Mouse (Mus musculus) stomach, embryonic 15.5 days (tissue): ENCODE measurements around the gene H2-Q7. TPM values are rescaled to one million over a fixed set of nuclear protein-coding genes. Genes with fewer than 3 reads are reported as not detected.
"Not testable (repeated sequence)": the region's sequence is repeated elsewhere in the genome, so short reads cannot be mapped to it uniquely, and the experiment has no call there.

Experiments
- ATAC-seq: fragments of 200-750 bp; cut with Nextera tagmentation; 2 replicates; pipeline ENCODE4 v1.8.0; 2017; ENCODE audit warnings: low read depth, moderate number of reproducible peaks, moderate TSS enrichment; ENCODE audit not compliant: insufficient read depth, low FRiP score
- H3K27ac ChIP-seq: fragments of 300-500 bp; sonication (generic); 2 replicates; pipeline ENCODE4 v1.5.1; 2015; ENCODE audit warnings: mild to moderate bottlenecking, inconsistent platforms
- H3K27me3 ChIP-seq: fragments of 300-500 bp; sonication (generic); replicated peaks from 2 replicates; pipeline ENCODE4 v1.6.1; 2015; ENCODE audit warnings: inconsistent platforms
- H3K36me3 ChIP-seq: fragments of 300-500 bp; sonication (generic); 2 replicates; pipeline ENCODE4 v1.6.1; 2015; ENCODE audit warnings: inconsistent platforms
- H3K4me1 ChIP-seq: fragments of 300-500 bp; sonication (generic); 2 replicates; pipeline ENCODE4 v1.6.1; 2015; ENCODE audit warnings: inconsistent platforms
- H3K4me2 ChIP-seq: fragments of 300-500 bp; sonication (generic); 2 replicates; pipeline ENCODE4 v1.6.1; 2015; ENCODE audit warnings: mild to moderate bottlenecking, inconsistent platforms
- H3K4me3 ChIP-seq: fragments of 300-500 bp; sonication (generic); replicated peaks from 2 replicates; pipeline ENCODE4 v1.5.1; 2015; ENCODE audit warnings: inconsistent platforms
- H3K9ac ChIP-seq: fragments of 300-500 bp; sonication (generic); 2 replicates; pipeline ENCODE4 v1.6.1; 2015; ENCODE audit warnings: inconsistent platforms
- H3K9me3 ChIP-seq: fragments of 300-500 bp; sonication (generic); 2 replicates; pipeline ENCODE4 v1.6.1; 2016; ENCODE audit warnings: inconsistent platforms
- WGBS: fragments of 180-500 bp; shearing (Covaris S2); methylation state at CpG from one replicate; pipeline ENCODE4 v1.1.7; 2015; 5-methylcytosine and 5-hydroxymethylcytosine counted together
- polyA plus RNA-seq: library from polyadenylated mRNA; unstranded; fragments of >200 nt; fragmentation: Nextera tagmentation; extraction: Ambion mirVana; gene quantifications from 2 replicates; pipeline ENCODE4 v1.2.1, GENCODE M21; 2015

The H2-Q7 gene
- polyA plus RNA-seq, 1 experiment from 2014 or later, result 5.6 TPM

DNA sequence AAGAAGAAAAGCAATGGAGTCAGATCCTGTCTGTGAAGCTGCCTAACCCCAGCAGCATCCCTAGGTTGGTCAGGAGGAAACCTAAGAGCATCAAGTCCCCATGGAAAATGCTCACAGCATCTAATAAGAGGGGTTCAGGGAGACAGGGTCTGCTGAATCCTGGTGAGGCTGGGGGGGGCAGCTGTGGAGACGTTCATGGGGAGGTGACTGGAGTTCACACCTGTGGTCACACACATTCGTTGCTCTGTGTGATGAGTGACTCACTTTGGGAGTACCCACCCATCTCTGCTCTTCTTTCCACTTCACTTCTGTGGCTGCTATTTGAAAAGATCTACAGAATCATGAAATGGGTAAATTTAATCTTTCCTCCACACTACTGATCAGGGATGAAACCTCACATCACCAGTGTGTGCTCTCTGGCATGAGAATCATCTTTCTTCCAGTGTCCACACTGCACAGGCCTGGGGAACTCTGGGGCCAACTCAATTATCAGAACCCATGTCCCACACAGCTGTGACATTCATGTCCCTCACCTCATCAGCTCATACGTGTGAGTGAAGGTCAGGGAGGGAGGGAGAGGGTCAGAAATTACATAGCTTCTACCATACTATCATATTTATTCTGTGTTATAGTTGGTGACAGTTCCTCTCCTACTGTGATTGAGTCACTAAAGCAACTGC lies 15.7 kb upstream of the H2-Q7 start:
- H3K4me2 ChIP-seq, H3K27ac ChIP-seq, H3K4me1 ChIP-seq, ATAC-seq, H3K9me3 ChIP-seq, H3K9ac ChIP-seq, H3K4me3 ChIP-seq, H3K36me3 ChIP-seq: not testable (repeated sequence)
- H3K27me3 ChIP-seq, result peaks cover 19% of the 10 kb centered on the region
- 57% methylated on average over 3 of the region's 3 CpGs for WGBS

- H3K27ac ChIP-seq, ATAC-seq: not testable (repeated sequence)
- 86% methylated on average over 3 of the region's 3 CpGs for WGBS
These were observed 14.8 kb upstream of the H2-Q7 start for GRCm38 (mm10) chr17:35424106-35424505.

GRCm38 (mm10) chr17:35424624-35425416 lies 14.1 kb upstream of the H2-Q7 start, which contains the start of gene H2-Q6:
TSS of gene H2-Q6 (plus strand) at chr17:35424850.
- not testable (repeated sequence) for H3K36me3 ChIP-seq, H3K4me1 ChIP-seq, H3K9me3 ChIP-seq, H3K27ac ChIP-seq, H3K9ac ChIP-seq
- WGBS, result 2% methylated on average over 57 of the region's 66 CpGs
- ATAC-seq, result peak; percentile 73; the same call in 1 of the 2 replicates
- Histone ChIP-seq H3K4me2 (peak within 1 kb of the TSS; percentile 69), H3K27me3 (peaks cover 22% of the 10 kb centered on the region), H3K4me3 (peak within 1 kb of the TSS; percentile 36)

More at GRCm38 (mm10) chr17:35424106-35424505, 14.8 kb upstream of the H2-Q7 start:
- H3K27me3 ChIP-seq, result peaks cover 19% of the 10 kb centered on the region
- H3K36me3 ChIP-seq, H3K4me3 ChIP-seq, H3K4me1 ChIP-seq, H3K4me2 ChIP-seq, H3K9ac ChIP-seq, H3K9me3 ChIP-seq: not testable (repeated sequence)

- H3K36me3 ChIP-seq, H3K9ac ChIP-seq, H3K4me1 ChIP-seq, H3K27ac ChIP-seq, H3K9me3 ChIP-seq: not testable (repeated sequence)
- 16% methylated on average over 28 of the region's 28 CpGs for WGBS
- peak overlapping the region; percentile 69 for H3K4me2 ChIP-seq
- peak; percentile 49; the same call in 1 of the 2 replicates for ATAC-seq
- peaks cover 22% of the 10 kb centered on the region for H3K27me3 ChIP-seq
- H3K4me3 ChIP-seq, result peak overlapping the region; percentile 36
These were observed 13.5 kb upstream of the H2-Q7 start for GRCm38 (mm10) chr17:35425474-35425873.

GRCm38 (mm10) chr17:35428883-35429282 lies 10.1 kb upstream of the H2-Q7 start:
- not testable (repeated sequence) for H3K27ac ChIP-seq, H3K9ac ChIP-seq, H3K4me3 ChIP-seq, H3K36me3 ChIP-seq, ATAC-seq, H3K4me2 ChIP-seq, H3K4me1 ChIP-seq, H3K9me3 ChIP-seq
- WGBS, result 84% methylated on average over 6 of the region's 6 CpGs
- H3K27me3 ChIP-seq, result peaks cover 16% of the 10 kb centered on the region

DNA sequence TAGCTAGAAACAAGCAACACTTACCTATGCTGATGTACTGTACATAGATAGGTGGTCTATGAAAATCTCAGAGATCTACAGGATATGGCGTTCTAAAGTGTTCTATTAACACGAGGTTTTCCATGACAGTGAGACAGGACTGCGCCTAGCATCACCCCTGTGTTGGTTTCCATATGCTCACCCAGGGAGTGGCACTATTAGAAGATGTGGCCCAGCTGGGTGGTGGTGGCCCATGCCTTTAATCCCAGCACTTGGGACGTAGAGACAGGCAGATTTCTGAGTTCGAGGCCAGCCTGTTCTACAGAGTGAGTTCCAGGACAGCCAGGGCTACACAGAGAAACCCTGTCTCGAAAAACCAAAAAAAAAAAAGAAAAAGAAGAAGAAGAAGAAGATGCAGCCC lies 8.3 kb upstream of the H2-Q7 start:
- not testable (repeated sequence) for H3K27ac ChIP-seq, H3K4me1 ChIP-seq, H3K36me3 ChIP-seq, ATAC-seq, H3K9me3 ChIP-seq, H3K27me3 ChIP-seq, H3K4me2 ChIP-seq, H3K9ac ChIP-seq, H3K4me3 ChIP-seq
- WGBS, result 88% methylated on average over 6 of the region's 6 CpGs

GRCm38 (mm10) chr17:35432167-35432566 lies 6.8 kb upstream of the H2-Q7 start:
- H3K9ac ChIP-seq, H3K27ac ChIP-seq, H3K4me1 ChIP-seq, H3K9me3 ChIP-seq, H3K27me3 ChIP-seq, H3K4me3 ChIP-seq, H3K36me3 ChIP-seq, H3K4me2 ChIP-seq, ATAC-seq: not testable (repeated sequence)
- WGBS, result 84% methylated on average over 3 of the region's 3 CpGs

DNA sequence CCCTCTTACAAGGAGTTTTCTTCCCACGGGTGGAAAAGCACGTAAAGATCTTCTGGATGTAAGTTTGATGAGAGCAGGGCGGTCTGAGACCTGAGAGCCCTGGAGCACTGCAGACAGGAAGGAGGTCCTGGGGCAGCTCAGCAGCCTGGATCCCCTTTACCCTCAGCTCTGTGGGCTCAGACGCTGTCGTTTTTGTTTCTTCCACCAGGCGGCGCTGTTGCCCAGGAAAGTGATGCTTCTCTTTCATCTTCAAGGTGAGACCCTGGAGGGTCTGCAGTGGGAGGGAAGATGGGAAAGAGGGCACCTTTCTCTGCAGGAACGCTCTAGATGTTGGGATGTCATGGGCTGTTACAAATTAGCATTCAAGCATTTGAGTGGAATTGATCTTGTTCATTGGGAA lies 4.1 kb upstream of the H2-Q7 start:
- not testable (repeated sequence) for H3K27ac ChIP-seq, H3K4me1 ChIP-seq, H3K4me3 ChIP-seq, H3K4me2 ChIP-seq, H3K9me3 ChIP-seq, H3K9ac ChIP-seq, ATAC-seq, H3K36me3 ChIP-seq
- WGBS, result 8% methylated on average over 8 of the region's 8 CpGs
- peaks cover 11% of the 10 kb centered on the region; the same call in 1 of the 2 replicates for H3K27me3 ChIP-seq

- H3K4me2 ChIP-seq, H3K9me3 ChIP-seq, H3K4me1 ChIP-seq, ATAC-seq, H3K27ac ChIP-seq, H3K36me3 ChIP-seq, H3K4me3 ChIP-seq, H3K9ac ChIP-seq: not testable (repeated sequence)
- peaks cover 16% of the 10 kb centered on the region; the same call in 1 of the 2 replicates for H3K27me3 ChIP-seq
- WGBS, result 81% methylated on average over 3 of the region's 3 CpGs
These were observed 3.4 kb upstream of the H2-Q7 start for GRCm38 (mm10) chr17:35435577-35435976.

- not testable (repeated sequence) for ATAC-seq, H3K27ac ChIP-seq, H3K36me3 ChIP-seq, H3K9ac ChIP-seq, H3K4me3 ChIP-seq, H3K9me3 ChIP-seq, H3K4me1 ChIP-seq, H3K4me2 ChIP-seq
- WGBS, result 44% methylated on average over 1 of the region's 1 CpGs
- H3K27me3 ChIP-seq, result peaks cover 16% of the 10 kb centered on the region; the same call in 1 of the 2 replicates
These were observed 1.5 kb upstream of the H2-Q7 start for GRCm38 (mm10) chr17:35437386-35437936.

DNA sequence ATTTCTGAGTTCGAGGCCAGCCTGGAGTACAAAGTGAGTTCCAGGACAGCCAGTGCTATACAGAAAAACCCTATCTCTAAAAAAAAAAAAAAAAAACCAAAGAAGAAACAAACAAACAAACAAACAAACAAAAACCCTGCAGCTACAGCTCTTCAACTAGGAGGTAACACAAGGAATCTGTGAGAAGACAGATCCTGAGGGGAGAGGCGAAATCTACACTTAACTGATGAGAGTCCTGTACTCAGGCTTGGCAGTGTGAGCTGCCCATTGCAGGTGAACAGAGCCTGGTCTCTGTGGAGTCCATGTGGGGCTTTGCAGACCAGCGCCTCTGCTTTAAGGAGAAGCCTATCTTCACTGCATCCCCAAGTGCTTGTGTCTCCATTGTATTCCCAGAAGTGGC lies 560 bp upstream of the H2-Q7 start:
- H3K27me3 ChIP-seq, result peaks cover 16% of the 10 kb centered on the region; the same call in 1 of the 2 replicates
- not testable (repeated sequence) for H3K27ac ChIP-seq, H3K9ac ChIP-seq, H3K4me1 ChIP-seq, H3K4me2 ChIP-seq, H3K36me3 ChIP-seq, H3K4me3 ChIP-seq, H3K9me3 ChIP-seq, ATAC-seq
- 77% methylated on average over 2 of the region's 3 CpGs for whole genome bisulfite sequencing

- not testable (repeated sequence) for H3K9ac ChIP-seq, H3K27ac ChIP-seq, H3K4me1 ChIP-seq, H3K36me3 ChIP-seq, H3K9me3 ChIP-seq
- Histone ChIP-seq H3K27me3 (peaks cover 16% of the 10 kb centered on the region; the same call in 1 of the 2 replicates), H3K4me3 (peak overlapping the region; percentile 42), H3K4me2 (peak overlapping the region; percentile 86)
- WGBS, result 1% methylated on average over 47 of the region's 48 CpGs
- peak; percentile 9; the same call in 1 of the 2 replicates for ATAC-seq
These were observed 366 bp downstream of the H2-Q7 start for GRCm38 (mm10) chr17:35439295-35439747.
